Mouse (Mus musculus): ENCODE measurements at regions not wholly inside any gene's neighbourhood (a gene's known extent, or its start where the extent isn't known, plus 50 kb on each side); places are given as distances from the start of the nearest gene placed in this dataset.

DNA sequence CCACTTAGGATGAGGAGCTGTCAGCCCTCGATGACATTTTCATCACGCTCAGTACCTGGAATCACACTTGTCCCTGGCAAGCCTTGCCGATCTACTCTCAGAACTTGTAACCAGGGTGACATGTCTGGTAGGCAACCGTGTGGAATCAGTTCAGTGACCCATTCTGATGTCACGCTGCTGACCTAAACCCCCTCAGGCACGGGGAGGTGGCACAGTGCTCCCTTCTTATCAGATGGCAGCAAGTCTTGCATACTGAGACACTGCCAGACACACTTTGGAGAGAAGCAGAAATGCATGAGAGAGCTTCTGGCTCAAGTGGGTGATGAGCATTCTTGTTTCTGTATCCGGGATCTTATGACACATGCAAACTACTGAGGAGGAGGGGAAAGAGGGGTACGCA lies 470.2 kb downstream of the Tcerg1l start:
- H3K27me3 ChIP-seq (ENCODE audit: insufficient read depth, poor library complexity, severe bottlenecking): no peaks in the 10 kb centered on the region
- H3K36me3 ChIP-seq: no peaks in the 10 kb centered on the region
- H3K27ac ChIP-seq: no peak overlapping the region
- peaks cover 21% of the 10 kb centered on the region for H3K4me1 ChIP-seq (replicated peaks)
- H3K4me3 ChIP-seq: no peak overlapping the region
- WGBS: 66% methylated on average over 8 of the region's 8 CpGs
- no peaks in the 10 kb centered on the region for H3K9me3 ChIP-seq
- no peak for DNase-seq (ENCODE audit: low spot score)

DNA sequence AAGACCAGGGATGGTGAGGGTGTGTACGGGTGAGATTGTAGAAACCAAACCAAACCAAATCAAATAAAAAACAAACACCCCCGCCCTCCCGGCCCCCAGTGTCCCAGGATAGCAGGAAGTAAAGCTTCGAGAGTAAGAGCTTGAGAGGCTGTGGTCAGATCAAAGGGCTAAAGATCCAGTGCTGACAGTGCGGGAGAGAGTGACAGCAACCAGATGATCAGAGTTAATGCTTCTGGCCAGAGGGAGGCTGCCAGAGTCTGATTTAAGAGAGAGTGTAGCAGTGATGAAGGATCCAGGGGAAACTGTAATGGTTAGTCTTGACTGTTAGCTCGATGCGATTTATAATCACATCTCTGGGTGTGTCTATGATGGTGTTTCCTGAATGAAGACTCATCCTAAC lies 467.3 kb downstream of the Tcerg1l start:
- Histone ChIP-seq H3K4me3 (no peak overlapping the region), H3K4me1 (replicated peaks) (peaks cover 13% of the 10 kb centered on the region), H3K27ac (no peak overlapping the region), H3K27me3 (ENCODE audit: insufficient read depth, poor library complexity, severe bottlenecking) (no peaks in the 10 kb centered on the region), H3K9me3 (no peaks in the 10 kb centered on the region), H3K36me3 (no peaks in the 10 kb centered on the region)
- DNase-seq (ENCODE audit: low spot score): no peak
- 50% methylated on average over 7 of the region's 7 CpGs for WGBS

DNA sequence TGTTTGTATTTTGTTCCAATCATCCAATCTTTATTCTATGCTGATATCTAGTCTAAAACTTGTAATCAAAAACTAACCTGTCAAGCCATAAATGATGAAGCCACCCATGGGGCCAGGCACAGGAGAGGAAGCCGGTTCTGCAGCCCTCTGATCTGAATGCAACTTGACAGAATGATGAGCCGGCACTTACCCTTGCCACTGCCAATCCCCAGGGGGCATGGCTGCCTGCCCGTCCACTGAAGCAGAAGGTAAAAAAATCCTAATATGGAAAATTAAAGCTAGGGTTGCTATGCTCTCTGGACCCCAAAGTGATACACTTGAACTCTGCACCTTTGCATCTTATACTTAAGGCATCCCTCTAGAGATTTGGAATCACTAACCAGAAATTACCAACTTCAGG lies 461.6 kb downstream of the Tcerg1l start:
- Histone ChIP-seq H3K4me1 (replicated peaks) (peaks cover 26% of the 10 kb centered on the region), H3K36me3 (no peaks in the 10 kb centered on the region), H3K27me3 (ENCODE audit: insufficient read depth, poor library complexity, severe bottlenecking) (no peaks in the 10 kb centered on the region), H3K4me3 (no peak overlapping the region), H3K9me3 (no peaks in the 10 kb centered on the region), H3K27ac (no peak overlapping the region)
- 34% methylated on average over 3 of the region's 3 CpGs for WGBS
- DNase-seq (ENCODE audit: low spot score): no peak

DNA sequence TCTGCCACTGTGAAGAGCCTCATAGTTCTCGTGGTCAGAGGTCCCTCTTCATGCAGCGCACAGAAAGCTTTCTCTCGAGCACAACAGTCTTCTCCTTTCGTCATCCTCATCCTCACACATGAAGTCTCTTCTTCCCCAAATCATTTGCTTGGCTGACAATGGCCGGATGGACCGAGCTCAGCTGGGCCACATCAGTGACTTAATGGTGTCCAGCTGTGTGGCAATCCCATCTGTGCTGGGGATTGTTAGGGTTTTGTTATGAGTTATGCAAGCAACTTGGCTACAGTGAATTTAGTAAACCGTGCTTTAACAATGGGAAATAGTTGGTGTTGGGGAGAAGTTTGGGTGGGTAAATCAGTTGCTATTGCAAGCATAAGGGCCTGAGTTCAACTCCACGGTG lies 458.4 kb downstream of the Tcerg1l start:
- DNase-seq (ENCODE audit: low spot score): no peak
- WGBS: 66% methylated on average over 8 of the region's 8 CpGs
- Histone ChIP-seq H3K36me3 (no peaks in the 10 kb centered on the region), H3K27me3 (ENCODE audit: insufficient read depth, poor library complexity, severe bottlenecking) (no peaks in the 10 kb centered on the region), H3K27ac (peak overlapping the region; percentile 16; the same call in 1 of the 2 replicates), H3K9me3 (no peaks in the 10 kb centered on the region), H3K4me1 (replicated peaks) (peaks cover 30% of the 10 kb centered on the region), H3K4me3 (no peak overlapping the region)

DNA sequence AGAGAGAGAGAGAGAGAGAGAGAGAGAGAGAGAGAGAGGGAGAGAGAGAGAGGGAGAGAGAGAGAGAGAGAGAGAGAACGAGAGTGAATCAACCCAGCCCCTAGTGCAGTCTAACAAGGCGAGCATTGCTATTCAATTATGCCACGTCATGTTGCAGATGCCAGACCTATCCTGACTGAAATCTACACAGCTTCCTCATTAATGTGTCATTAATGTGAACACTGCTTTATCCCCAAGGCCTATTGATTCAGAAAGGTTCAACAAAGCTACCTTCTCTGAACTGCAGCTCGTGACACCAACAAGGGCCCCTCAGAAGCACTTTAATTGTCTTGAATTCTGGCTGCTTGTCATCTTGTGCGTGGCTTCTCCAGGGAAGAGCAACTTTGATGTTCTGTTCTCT lies 457.4 kb downstream of the Tcerg1l start:
- H3K27me3 ChIP-seq (ENCODE audit: insufficient read depth, poor library complexity, severe bottlenecking): no peaks in the 10 kb centered on the region
- H3K4me1 ChIP-seq (replicated peaks): peaks cover 30% of the 10 kb centered on the region
- DNase-seq (ENCODE audit: low spot score): no peak
- peak overlapping the region; percentile 40; the same call in 1 of the 2 replicates for H3K27ac ChIP-seq
- H3K36me3 ChIP-seq: no peaks in the 10 kb centered on the region
- no peak overlapping the region for H3K4me3 ChIP-seq
- WGBS: 25% methylated on average over 5 of the region's 5 CpGs
- H3K9me3 ChIP-seq: no peaks in the 10 kb centered on the region

DNA sequence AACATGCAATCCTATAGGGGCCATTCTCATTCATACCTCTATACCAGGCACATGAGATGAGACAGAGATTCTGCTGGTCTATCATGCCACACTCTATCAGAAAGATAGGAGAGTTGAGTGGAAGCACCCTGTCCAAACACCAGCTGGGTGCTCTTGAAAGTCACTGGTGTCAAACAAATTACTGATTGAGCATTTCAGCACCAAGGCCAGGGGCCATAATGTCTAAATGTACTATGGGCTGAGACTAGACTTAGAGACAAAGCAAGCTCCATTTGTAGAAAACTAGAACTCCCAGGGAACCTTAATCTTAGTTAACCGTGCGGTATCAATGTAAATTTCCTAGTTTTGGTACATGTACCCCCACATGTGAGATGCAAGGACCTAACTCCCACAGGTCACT lies 452.5 kb downstream of the Tcerg1l start:
- peak; percentile 38 for DNase-seq (ENCODE audit: low spot score)
- no peak overlapping the region for H3K27ac ChIP-seq
- no peaks in the 10 kb centered on the region for H3K9me3 ChIP-seq
- no peaks in the 10 kb centered on the region for H3K36me3 ChIP-seq
- H3K4me3 ChIP-seq: no peak overlapping the region
- 88% methylated on average over 2 of the region's 2 CpGs for WGBS
- no peaks in the 10 kb centered on the region for H3K27me3 ChIP-seq (ENCODE audit: insufficient read depth, poor library complexity, severe bottlenecking)
- peaks cover 29% of the 10 kb centered on the region for H3K4me1 ChIP-seq (replicated peaks)

DNA sequence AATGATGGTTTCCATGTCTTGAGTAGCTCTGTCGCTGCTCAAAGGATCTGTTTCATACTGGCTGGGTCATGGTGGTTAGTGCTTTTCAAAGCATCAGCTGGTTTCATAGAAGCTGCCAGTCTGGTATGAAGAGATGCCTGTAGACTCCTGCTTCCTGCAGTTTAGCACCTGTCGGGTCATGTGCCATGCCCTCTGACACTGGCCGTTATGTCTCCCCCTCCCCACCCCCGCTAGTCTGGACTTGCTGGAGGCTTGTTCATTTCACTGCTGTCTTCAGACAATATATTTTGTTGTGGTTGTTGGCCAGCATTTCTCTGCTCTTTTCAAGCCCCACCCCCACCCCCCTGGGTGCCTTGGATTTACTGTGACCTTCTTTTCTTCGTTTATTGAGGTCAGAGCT lies 450.1 kb downstream of the Tcerg1l start:
- Histone ChIP-seq H3K4me3 (no peak overlapping the region), H3K4me1 (replicated peaks) (peaks cover 13% of the 10 kb centered on the region), H3K27me3 (ENCODE audit: insufficient read depth, poor library complexity, severe bottlenecking) (no peaks in the 10 kb centered on the region), H3K27ac (peak overlapping the region; percentile 45; the same call in 1 of the 2 replicates), H3K36me3 (no peaks in the 10 kb centered on the region), H3K9me3 (no peaks in the 10 kb centered on the region)
- 19% methylated on average over 5 of the region's 5 CpGs for WGBS
- DNase-seq (ENCODE audit: low spot score): peak; percentile 59

DNA sequence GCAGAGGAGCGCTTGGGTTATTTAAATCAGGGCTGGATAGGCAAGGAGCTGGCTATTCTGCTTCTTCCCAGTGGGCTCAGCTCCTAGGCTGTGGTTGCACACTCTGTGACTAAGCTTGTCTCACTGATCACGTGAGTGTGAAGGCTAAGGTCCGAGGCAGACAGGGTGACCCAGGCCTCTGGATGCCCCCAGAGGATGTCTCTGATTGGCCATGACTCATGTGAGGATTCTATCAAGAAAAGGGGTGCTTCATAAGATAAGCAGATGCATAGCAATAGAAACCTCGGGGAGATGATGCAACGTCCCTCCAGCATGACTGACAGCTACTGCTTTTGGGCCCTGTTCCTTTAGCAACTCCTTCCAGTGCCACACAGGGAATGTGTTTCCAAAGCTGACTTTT lies 440.2 kb downstream of the Tcerg1l start:
- no peaks in the 10 kb centered on the region for H3K36me3 ChIP-seq
- H3K4me1 ChIP-seq (replicated peaks): no peaks in the 10 kb centered on the region; the same call in 1 of the 2 replicates
- H3K4me3 ChIP-seq: no peak overlapping the region
- H3K27ac ChIP-seq: no peak overlapping the region
- H3K27me3 ChIP-seq (ENCODE audit: insufficient read depth, poor library complexity, severe bottlenecking): no peaks in the 10 kb centered on the region
- DNase-seq (ENCODE audit: low spot score): no peak
- H3K9me3 ChIP-seq: no peaks in the 10 kb centered on the region
- 65% methylated on average over 5 of the region's 5 CpGs for WGBS

DNA sequence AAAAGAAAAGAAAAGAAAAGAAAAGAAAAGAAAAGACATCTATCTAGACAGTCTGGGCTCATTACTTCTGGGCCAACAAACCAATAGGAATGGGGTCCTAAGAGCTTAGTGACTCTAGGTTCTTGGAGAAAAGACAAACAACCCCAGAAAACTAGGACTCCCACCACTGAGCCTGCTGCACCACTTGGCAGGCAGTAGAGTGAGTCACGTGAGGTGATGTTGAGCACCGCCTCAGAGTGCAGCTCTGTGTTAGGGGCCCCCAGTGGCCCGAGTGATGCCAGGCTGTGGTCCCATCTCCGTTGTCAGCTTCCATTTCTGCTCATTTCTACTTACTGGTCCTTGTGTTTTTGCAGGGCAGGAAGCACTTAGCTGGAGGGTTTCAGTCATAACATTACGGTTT lies 439.7 kb downstream of the Tcerg1l start:
- Histone ChIP-seq H3K27me3 (ENCODE audit: insufficient read depth, poor library complexity, severe bottlenecking) (no peaks in the 10 kb centered on the region), H3K36me3 (no peaks in the 10 kb centered on the region), H3K4me1 (replicated peaks) (no peaks in the 10 kb centered on the region; the same call in 1 of the 2 replicates), H3K4me3 (no peak overlapping the region), H3K9me3 (no peaks in the 10 kb centered on the region), H3K27ac (no peak overlapping the region)
- DNase-seq (ENCODE audit: low spot score): no peak
- 88% methylated on average over 5 of the region's 5 CpGs for WGBS

DNA sequence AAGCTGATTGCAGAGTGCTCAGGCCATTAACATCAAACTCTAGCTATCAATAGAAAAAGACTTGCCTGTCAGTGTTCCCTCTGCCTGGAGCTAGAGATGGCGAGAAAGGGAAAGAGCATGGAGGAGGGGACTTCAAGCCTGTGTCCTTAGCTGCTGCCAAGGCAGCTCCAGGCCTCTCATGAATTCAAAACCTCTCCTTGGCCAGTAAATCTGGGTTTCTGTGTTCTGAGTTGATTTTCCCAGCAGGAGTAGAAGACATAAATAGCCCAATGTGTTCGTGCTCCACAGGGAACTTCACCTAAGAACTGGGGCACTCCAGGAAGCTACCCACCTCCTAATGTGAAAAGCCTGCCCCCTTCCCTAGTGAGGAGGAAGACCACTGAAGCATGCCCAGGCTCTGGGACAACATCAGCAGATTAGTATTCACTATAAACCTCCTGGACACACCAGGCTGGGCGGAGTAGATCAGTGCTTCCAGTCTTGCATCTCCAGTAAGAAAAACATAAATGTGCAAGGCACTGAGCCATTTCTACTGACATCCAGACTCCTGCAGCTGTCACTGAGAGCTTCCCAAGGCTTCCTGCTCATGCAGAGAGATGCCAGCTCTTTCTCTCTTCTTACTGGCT lies 433.9 kb downstream of the Tcerg1l start:
- no peaks in the 10 kb centered on the region for H3K27me3 ChIP-seq (ENCODE audit: insufficient read depth, poor library complexity, severe bottlenecking)
- no peak overlapping the region for H3K4me3 ChIP-seq
- no peaks in the 10 kb centered on the region for H3K36me3 ChIP-seq
- H3K27ac ChIP-seq: no peak overlapping the region
- no peaks in the 10 kb centered on the region for H3K9me3 ChIP-seq
- no peak for DNase-seq (ENCODE audit: low spot score)
- WGBS: 46% methylated on average over 3 of the region's 3 CpGs
- 0 out of 2 replicates have a peak, but pooled peaks cover 13% of the 10 kb centered on the region for H3K4me1 ChIP-seq (replicated peaks)

DNA sequence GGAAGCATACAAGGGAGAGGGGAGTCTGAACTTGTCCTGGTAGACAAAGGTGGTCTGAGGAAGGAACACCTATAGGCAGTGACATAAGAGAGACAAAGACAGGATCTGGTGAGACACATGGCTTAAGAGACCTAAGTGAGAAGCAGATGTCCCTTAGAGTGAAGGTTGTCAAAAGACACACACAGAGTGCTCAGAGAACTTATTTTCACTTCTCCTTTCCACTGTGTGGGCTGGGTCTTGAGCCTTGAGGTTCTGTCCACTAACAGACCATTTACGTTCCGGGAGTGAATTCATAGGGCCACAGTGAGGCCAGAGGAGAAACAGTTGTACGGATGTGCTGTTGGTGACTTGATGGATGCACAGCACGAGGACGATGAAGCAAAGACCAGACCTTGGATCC lies 422.8 kb downstream of the Tcerg1l start:
- 92% methylated on average over 5 of the region's 5 CpGs for WGBS

DNA sequence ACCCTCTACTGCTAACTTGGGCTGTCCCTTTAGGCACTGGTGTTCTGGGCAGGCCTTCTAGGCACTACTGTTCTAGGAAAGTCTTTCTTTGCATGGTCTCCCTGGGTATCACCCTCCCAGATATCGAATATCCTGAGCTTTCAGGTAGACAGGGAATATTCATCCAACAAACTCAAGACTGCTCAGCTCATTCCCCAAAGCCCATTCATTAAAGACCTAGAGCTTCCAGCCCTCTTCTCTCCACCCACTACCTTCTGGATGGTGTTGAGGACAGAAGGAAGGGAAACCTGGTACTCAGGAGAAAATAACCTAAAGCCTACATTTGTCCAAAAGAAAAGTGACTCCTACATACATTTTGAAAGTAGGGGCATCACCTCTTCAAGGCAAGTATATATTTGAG lies 420.0 kb downstream of the Tcerg1l start:
- WGBS: 74% methylated on average over 1 of the region's 1 CpGs
- Histone ChIP-seq H3K27ac (no peak overlapping the region), H3K27me3 (ENCODE audit: insufficient read depth, poor library complexity, severe bottlenecking) (no peaks in the 10 kb centered on the region), H3K4me1 (replicated peaks) (no peaks in the 10 kb centered on the region), H3K9me3 (no peaks in the 10 kb centered on the region), H3K36me3 (no peaks in the 10 kb centered on the region), H3K4me3 (no peak overlapping the region)
- no peak for DNase-seq (ENCODE audit: low spot score)

More for the DNA sequence above, 422.8 kb downstream of the Tcerg1l start:
- no peaks in the 10 kb centered on the region for H3K27me3 ChIP-seq (ENCODE audit: insufficient read depth, poor library complexity, severe bottlenecking)
- no peak for DNase-seq (ENCODE audit: low spot score)
- no peaks in the 10 kb centered on the region for H3K36me3 ChIP-seq
- H3K9me3 ChIP-seq: no peaks in the 10 kb centered on the region
- H3K4me1 ChIP-seq (replicated peaks): no peaks in the 10 kb centered on the region
- H3K4me3 ChIP-seq: no peak overlapping the region
- no peak overlapping the region for H3K27ac ChIP-seq

DNA sequence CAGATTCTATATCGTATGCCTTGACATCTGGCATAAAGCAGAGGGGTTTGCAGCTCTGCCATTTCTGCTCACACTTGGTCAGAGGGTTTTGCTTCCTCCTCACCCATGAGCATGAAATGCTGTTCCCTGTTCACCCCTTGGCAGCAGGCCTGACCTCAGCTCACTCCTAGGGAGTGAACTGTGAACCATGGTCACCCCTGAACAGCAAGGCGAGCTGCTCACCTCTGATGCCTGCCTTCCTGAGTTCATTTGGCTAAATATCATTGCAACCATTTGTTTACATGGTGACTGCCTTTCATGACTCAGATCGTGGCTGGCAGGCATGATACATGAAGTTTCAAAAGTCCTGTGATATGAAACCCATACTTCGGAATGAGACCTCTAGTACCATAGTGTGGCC lies 418.2 kb downstream of the Tcerg1l start:
- 89% methylated on average over 4 of the region's 4 CpGs for WGBS
- Histone ChIP-seq H3K4me1 (replicated peaks) (no peaks in the 10 kb centered on the region), H3K27me3 (ENCODE audit: insufficient read depth, poor library complexity, severe bottlenecking) (no peaks in the 10 kb centered on the region), H3K9me3 (no peaks in the 10 kb centered on the region), H3K27ac (no peak overlapping the region), H3K36me3 (no peaks in the 10 kb centered on the region), H3K4me3 (no peak overlapping the region)
- DNase-seq (ENCODE audit: low spot score): no peak

DNA sequence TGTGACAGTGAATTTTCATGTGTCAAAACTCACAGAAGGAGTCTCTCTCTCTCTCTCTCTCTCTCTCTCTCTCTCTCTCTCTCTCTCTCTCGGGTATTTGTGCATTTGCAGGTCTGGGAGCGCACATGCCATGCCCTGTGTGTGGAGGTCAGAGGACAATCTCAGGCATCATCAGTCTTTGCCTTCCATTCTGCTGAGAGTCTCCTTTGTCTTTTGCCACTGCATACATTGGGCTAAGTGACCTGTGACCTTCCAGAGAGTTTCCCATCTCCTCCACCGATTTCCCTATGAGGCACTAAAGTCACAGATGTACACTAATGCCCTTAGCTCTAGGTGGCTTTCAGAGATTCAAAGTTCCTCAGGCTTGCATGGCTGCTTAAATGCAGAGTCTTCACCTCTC lies 391.7 kb downstream of the Tcerg1l start:
- H3K27ac ChIP-seq: peak overlapping the region; percentile 51
- 10% methylated on average over 3 of the region's 3 CpGs for WGBS

More for the DNA sequence above, 391.7 kb downstream of the Tcerg1l start:
- Histone ChIP-seq H3K4me3 (no peak overlapping the region), H3K36me3 (no peaks in the 10 kb centered on the region), H3K27me3 (ENCODE audit: insufficient read depth, poor library complexity, severe bottlenecking) (no peaks in the 10 kb centered on the region), H3K9me3 (no peaks in the 10 kb centered on the region), H3K4me1 (replicated peaks) (peaks cover 35% of the 10 kb centered on the region)
- peak; percentile 43 for DNase-seq (ENCODE audit: low spot score)

Measured in hindbrain, embryonic 10.5 days (tissue).